Mouse (Mus musculus) bone marrow macrophage, adult 2 months (primary cell): Measurements from ENCODE around the gene Tefm. TPM values are rescaled to one million over a fixed set of nuclear protein-coding genes. Genes with fewer than 3 reads are reported as not detected.

ENCODE experiments used
- H3K27ac ChIP-seq: 2 replicates; pipeline ENCODE4 v1.5.1; 2012; ENCODE audit warnings: low read depth, low read length; ENCODE audit not compliant: insufficient read depth
- H3K4me1 ChIP-seq: 2 replicates; pipeline ENCODE4 v1.6.1; 2012; ENCODE audit warnings: low read length; ENCODE audit not compliant: control insufficient read depth, insufficient read depth
- H3K4me3 ChIP-seq: 2 replicates; pipeline ENCODE4 v1.5.1; 2012; ENCODE audit warnings: mild to moderate bottlenecking, low read length, moderate library complexity; ENCODE audit not compliant: insufficient read depth
- CTCF ChIP-seq: IDR thresholded peaks from 2 replicates; pipeline ENCODE4 v1.5.1; 2012; ENCODE audit warnings: low read depth, mild to moderate bottlenecking, low read length, moderate library complexity
- POLR2A ChIP-seq: IDR thresholded peaks from 2 replicates; pipeline ENCODE4 v1.6.1; 2012; ENCODE audit warnings: mild to moderate bottlenecking, low read depth, low read length, borderline replicate concordance
- polyA plus RNA-seq: library from polyadenylated mRNA; stranded (reverse); fragments of >200 nt; gene quantifications from 2 replicates; pipeline ENCODE4 v1.2.4, GENCODE M21; 2012; ENCODE audit not compliant: missing spikeins, insufficient read depth, insufficient read length

The Tefm gene
- polyA plus RNA-seq, 1 experiment = 12.4 TPM

- Histone ChIP-seq H3K4me3 (no peak overlapping the region), H3K27ac (no peak overlapping the region), H3K4me1 (peaks cover 25% of the 10 kb centered on the region)
- TF ChIP-seq POLR2A (no peak), CTCF (no peak)
Observed at GRCm38 (mm10) chr11:80148313-80148712, 6.3 kb upstream of the Tefm start.

GRCm38 (mm10) chr11:80147748-80148147 lies 5.8 kb upstream of the Tefm start:
- no peak overlapping the region for H3K4me3 ChIP-seq
- H3K4me1 ChIP-seq = peaks cover 27% of the 10 kb centered on the region
- H3K27ac ChIP-seq = no peak overlapping the region
- TF ChIP-seq POLR2A (no peak), CTCF (no peak)

- TF ChIP-seq CTCF (no peak), POLR2A (no peak)
- Histone ChIP-seq H3K27ac (peak overlapping the region; percentile 89), H3K4me1 (peaks cover 23% of the 10 kb centered on the region), H3K4me3 (peak overlapping the region; percentile 36)
Observed at GRCm38 (mm10) chr11:80145787-80146275, 3.9 kb upstream of the Tefm start.

DNA sequence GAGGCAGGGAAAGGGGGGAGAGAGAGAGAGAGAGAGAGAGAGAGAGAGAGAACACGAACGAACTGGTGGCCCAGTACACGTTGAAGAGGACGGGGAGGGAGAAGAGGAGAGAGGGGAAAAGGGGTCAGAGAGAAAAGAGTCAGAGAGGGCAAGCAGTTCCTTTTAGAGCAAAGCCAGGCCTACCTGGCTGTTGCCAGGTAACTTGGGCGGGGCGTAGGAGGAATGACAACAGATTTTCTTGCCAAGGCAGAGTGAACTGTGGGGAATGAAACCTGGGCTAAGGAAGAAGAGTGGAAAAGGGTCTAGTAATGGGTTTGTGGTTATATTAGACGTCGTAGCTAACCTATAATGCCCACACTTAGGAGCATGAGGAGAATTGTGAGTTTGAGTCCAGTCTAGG lies 897 bp upstream of the Tefm start:
- Histone ChIP-seq H3K4me3 (peak overlapping the region; percentile 92), H3K4me1 (peaks cover 28% of the 10 kb centered on the region), H3K27ac (no peak overlapping the region)
- TF ChIP-seq POLR2A (no peak), CTCF (no peak)

DNA sequence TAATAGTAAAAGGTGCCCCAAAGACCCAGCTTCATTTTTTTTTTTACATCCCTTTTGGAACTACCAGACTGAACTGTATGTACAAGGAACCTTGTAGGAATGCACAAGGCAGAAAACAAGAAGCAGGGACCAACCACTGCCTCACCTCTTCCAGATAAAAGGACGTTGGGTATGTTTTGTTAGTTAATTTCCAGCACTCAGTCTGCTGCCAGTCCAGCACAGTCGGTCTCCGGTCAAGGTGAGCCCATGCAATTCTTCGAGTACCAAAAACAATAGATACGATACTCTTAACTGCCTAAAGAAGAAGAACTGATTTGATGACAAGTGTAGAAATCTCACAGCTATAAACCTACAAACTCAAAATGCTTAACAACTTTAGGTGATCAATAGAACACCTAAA lies 4.2 kb downstream of the Tefm start:
- TF ChIP-seq POLR2A (no peak), CTCF (no peak)
- peaks cover 11% of the 10 kb centered on the region for H3K4me1 ChIP-seq
- no peak overlapping the region for H3K27ac ChIP-seq
- H3K4me3 ChIP-seq = no peak overlapping the region

GRCm38 (mm10) chr11:80136786-80137185 lies 5.2 kb downstream of the Tefm start:
- Histone ChIP-seq H3K27ac (no peak overlapping the region), H3K4me1 (peaks cover 11% of the 10 kb centered on the region), H3K4me3 (no peak overlapping the region)
- TF ChIP-seq CTCF (no peak), POLR2A (no peak)

- Histone ChIP-seq H3K27ac (no peak overlapping the region), H3K4me3 (no peak overlapping the region), H3K4me1 (peaks cover 10% of the 10 kb centered on the region)
- TF ChIP-seq CTCF = no peak
- no peak for TF ChIP-seq POLR2A
Observed at GRCm38 (mm10) chr11:80135954-80136683, 5.9 kb downstream of the Tefm start.

GRCm38 (mm10) chr11:80134744-80135143 lies 7.2 kb downstream of the Tefm start:
- Histone ChIP-seq H3K4me1 (peaks cover 4% of the 10 kb centered on the region), H3K27ac (no peak overlapping the region), H3K4me3 (no peak overlapping the region)
- TF ChIP-seq POLR2A (no peak), CTCF (no peak)

- no peak for TF ChIP-seq CTCF
- TF ChIP-seq POLR2A = no peak
- no peak overlapping the region for H3K27ac ChIP-seq
- H3K4me3 ChIP-seq = no peak overlapping the region
Observed at GRCm38 (mm10) chr11:80132050-80132449, 9.9 kb downstream of the Tefm start.

DNA sequence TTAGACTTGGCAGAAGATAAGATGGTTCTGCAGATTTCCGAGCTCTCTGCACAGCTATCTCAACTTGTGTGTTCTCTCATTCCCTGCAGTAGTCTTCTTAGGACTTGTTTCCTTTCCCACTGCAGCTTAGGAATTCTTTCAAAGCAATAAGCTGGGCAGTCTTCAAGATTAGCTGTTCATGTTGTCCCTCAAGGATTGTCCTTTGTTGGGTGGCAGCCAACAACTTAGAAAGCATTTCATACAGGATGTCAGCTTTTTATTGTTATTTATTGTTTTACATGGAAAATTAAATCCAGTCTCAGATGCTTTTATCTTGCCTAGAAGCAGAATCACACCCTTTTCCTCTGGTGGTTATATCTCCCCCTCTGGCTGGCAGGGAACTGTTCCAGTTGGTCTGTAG lies 25.6 kb downstream of the Tefm start:
- no peaks in the 10 kb centered on the region for H3K4me1 ChIP-seq
- TF ChIP-seq POLR2A (no peak), CTCF (no peak)
- no peak overlapping the region for H3K4me3 ChIP-seq
- H3K27ac ChIP-seq = no peak overlapping the region

More at GRCm38 (mm10) chr11:80132050-80132449, 9.9 kb downstream of the Tefm start:
- H3K4me1 ChIP-seq = peaks cover 2% of the 10 kb centered on the region
